Mouse (Mus musculus) forebrain, embryonic 11.5 days (tissue): ENCODE results near the gene Ghdc. TPM values are rescaled to one million over a fixed set of nuclear protein-coding genes. Genes with fewer than 3 reads are reported as not detected.

Experiments used
- ATAC-seq: fragments of 200-750 bp; cut with Nextera tagmentation; replicated peaks from 2 replicates; pipeline ENCODE4 v1.8.0; 2017; ENCODE audit warnings: moderate TSS enrichment; ENCODE audit not compliant: low FRiP score
- DNase-seq: peaks from one replicate; pipeline ENCODE4 v3.0.0-alpha.2; 2017; ENCODE audit warnings: low spot score
- H3K27ac ChIP-seq: fragments of 300-500 bp; sonication (generic); 2 replicates; pipeline ENCODE4 v1.5.1; 2014; ENCODE audit warnings: low read depth, low read length
- H3K27me3 ChIP-seq: fragments of 300-500 bp; sonication (generic); 2 replicates; pipeline ENCODE4 v1.6.1; 2014; ENCODE audit warnings: mild to moderate bottlenecking, low read length, mixed read lengths; ENCODE audit not compliant: control insufficient read depth, insufficient read depth
- H3K36me3 ChIP-seq: fragments of 300-500 bp; sonication (generic); 2 replicates; pipeline ENCODE4 v1.6.1; 2014; ENCODE audit warnings: mild to moderate bottlenecking, low read length, moderate library complexity, mixed read lengths; ENCODE audit not compliant: control insufficient read depth, insufficient read depth
- H3K4me1 ChIP-seq: fragments of 300-500 bp; sonication (generic); replicated peaks from 2 replicates; pipeline ENCODE4 v1.6.1; 2014; ENCODE audit warnings: low read length, mixed read lengths; ENCODE audit not compliant: control insufficient read depth, insufficient read depth
- H3K4me2 ChIP-seq: fragments of 300-500 bp; sonication (generic); 2 replicates; pipeline ENCODE4 v1.6.1; 2014; ENCODE audit warnings: low read depth, mild to moderate bottlenecking, low read length, moderate library complexity, mixed read lengths; ENCODE audit not compliant: severe bottlenecking
- H3K4me3 ChIP-seq: fragments of 300-500 bp; sonication (generic); 2 replicates; pipeline ENCODE4 v1.5.1; 2014; ENCODE audit warnings: low read depth, low read length
- H3K9ac ChIP-seq: fragments of 300-500 bp; sonication (generic); 2 replicates; pipeline ENCODE4 v1.6.1; 2014; ENCODE audit warnings: low read length
- H3K9me3 ChIP-seq: fragments of 300-500 bp; sonication (generic); 2 replicates; pipeline ENCODE4 v1.6.1; 2016; ENCODE audit warnings: low read length, mixed read lengths; ENCODE audit not compliant: control insufficient read depth
- WGBS: fragments of 180-500 bp; shearing (Covaris S2); extraction: QIAGEN DNeasy Blood & Tissue Kit; methylation state at CpG from one replicate; pipeline ENCODE4 v1.1.7; 2014; 5-methylcytosine and 5-hydroxymethylcytosine counted together
- polyA plus RNA-seq: library from polyadenylated mRNA; unstranded; fragments of >200 nt; fragmentation: Nextera tagmentation; extraction: Ambion mirVana; gene quantifications from 2 replicates; pipeline ENCODE4 v1.2.1, GENCODE M21; 2014

Gene Ghdc
- 2.1 and 2.9 TPM in 2 replicates for polyA plus RNA-seq

- Histone ChIP-seq H3K27ac (no peak within 1 kb of the TSS), H3K36me3 (no peaks in the 10 kb centered on the region), H3K4me2 (peak within 1 kb of the TSS; percentile 48), H3K9ac (peak within 1 kb of the TSS; percentile 37; the same call in 1 of the 2 replicates), H3K9me3 (no peaks in the 10 kb centered on the region), H3K4me3 (peak within 1 kb of the TSS; percentile 35), H3K27me3 (no peaks in the 10 kb centered on the region), H3K4me1 (no peaks in the 10 kb centered on the region)
- ATAC-seq = no peak
- peak; percentile 64 for DNase-seq
- WGBS = 28% methylated on average over 17 of the region's 17 CpGs
Observed at GRCm38 (mm10) chr11:100770646-100771408, at the start of gene Ghdc. TSS of gene Ghdc (minus strand) at chr11:100770957.

DNA sequence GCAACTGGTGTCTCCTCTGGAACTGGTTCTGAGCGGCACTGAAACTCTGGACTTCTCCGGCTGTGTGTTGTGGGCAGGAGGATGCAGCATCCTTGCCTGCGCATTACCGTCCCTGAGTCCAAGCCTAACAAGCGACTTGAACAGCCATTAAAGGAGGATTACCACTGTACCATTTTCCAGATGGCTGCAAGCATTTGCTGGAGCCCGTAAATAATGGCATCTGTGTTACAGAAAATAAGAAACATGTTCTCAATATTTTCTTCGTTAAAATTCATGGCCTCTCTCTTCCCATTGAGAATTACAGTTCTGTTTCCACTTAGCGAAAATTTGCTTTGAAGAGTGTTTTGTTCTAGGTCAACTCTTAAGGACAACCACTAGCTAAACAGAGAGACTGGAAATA is 49.3 kb upstream of the Ghdc start:
- 79% methylated on average over 8 of the region's 8 CpGs for WGBS
- DNase-seq (no peak), ATAC-seq (no peak)
- H3K4me1 ChIP-seq = no peaks in the 10 kb centered on the region
- H3K9ac ChIP-seq = no peak overlapping the region
- no peaks in the 10 kb centered on the region for H3K9me3 ChIP-seq
- H3K36me3 ChIP-seq = no peaks in the 10 kb centered on the region
- no peaks in the 10 kb centered on the region for H3K27me3 ChIP-seq
- no peak overlapping the region for H3K4me3 ChIP-seq
- no peak overlapping the region for H3K4me2 ChIP-seq
- no peak overlapping the region for H3K27ac ChIP-seq

GRCm38 (mm10) chr11:100819626-100820025 is 48.9 kb upstream of the Ghdc start:
- Histone ChIP-seq H3K36me3 (no peaks in the 10 kb centered on the region), H3K4me2 (no peak overlapping the region), H3K4me3 (no peak overlapping the region), H3K27me3 (no peaks in the 10 kb centered on the region), H3K4me1 (no peaks in the 10 kb centered on the region), H3K27ac (no peak overlapping the region), H3K9me3 (no peaks in the 10 kb centered on the region), H3K9ac (no peak overlapping the region)
- WGBS = 91% methylated on average over 16 of the region's 16 CpGs
- DNase-seq (peak; percentile 35), ATAC-seq (no peak)

- DNase-seq = peak; percentile 20
- ATAC-seq = no peak
- Histone ChIP-seq H3K4me3 (no peak overlapping the region), H3K27ac (no peak overlapping the region), H3K4me2 (no peak overlapping the region), H3K36me3 (no peaks in the 10 kb centered on the region), H3K9me3 (no peaks in the 10 kb centered on the region), H3K9ac (no peak overlapping the region), H3K27me3 (no peaks in the 10 kb centered on the region), H3K4me1 (no peaks in the 10 kb centered on the region)
- WGBS = 87% methylated on average over 8 of the region's 8 CpGs
Observed at GRCm38 (mm10) chr11:100819048-100819447, 48.3 kb upstream of the Ghdc start.

GRCm38 (mm10) chr11:100818359-100819012 is 47.7 kb upstream of the Ghdc start:
- no peak overlapping the region for H3K9ac ChIP-seq
- H3K27me3 ChIP-seq = no peaks in the 10 kb centered on the region
- H3K4me2 ChIP-seq = no peak overlapping the region
- ATAC-seq = no peak
- no peak overlapping the region for H3K27ac ChIP-seq
- no peak overlapping the region for H3K4me3 ChIP-seq
- WGBS = 91% methylated on average over 15 of the region's 15 CpGs
- no peaks in the 10 kb centered on the region for H3K36me3 ChIP-seq
- peak; percentile 42 for DNase-seq
- H3K9me3 ChIP-seq = no peaks in the 10 kb centered on the region
- no peaks in the 10 kb centered on the region for H3K4me1 ChIP-seq

GRCm38 (mm10) chr11:100817311-100817710 is 46.6 kb upstream of the Ghdc start:
- Histone ChIP-seq H3K4me1 (no peaks in the 10 kb centered on the region), H3K9ac (no peak overlapping the region), H3K4me2 (no peak overlapping the region), H3K27me3 (no peaks in the 10 kb centered on the region), H3K27ac (no peak overlapping the region), H3K9me3 (no peaks in the 10 kb centered on the region; the same call in 1 of the 2 replicates), H3K36me3 (no peaks in the 10 kb centered on the region), H3K4me3 (no peak overlapping the region)
- ATAC-seq (no peak), DNase-seq (peak; percentile 36)
- 86% methylated on average over 9 of the region's 9 CpGs for WGBS

DNA sequence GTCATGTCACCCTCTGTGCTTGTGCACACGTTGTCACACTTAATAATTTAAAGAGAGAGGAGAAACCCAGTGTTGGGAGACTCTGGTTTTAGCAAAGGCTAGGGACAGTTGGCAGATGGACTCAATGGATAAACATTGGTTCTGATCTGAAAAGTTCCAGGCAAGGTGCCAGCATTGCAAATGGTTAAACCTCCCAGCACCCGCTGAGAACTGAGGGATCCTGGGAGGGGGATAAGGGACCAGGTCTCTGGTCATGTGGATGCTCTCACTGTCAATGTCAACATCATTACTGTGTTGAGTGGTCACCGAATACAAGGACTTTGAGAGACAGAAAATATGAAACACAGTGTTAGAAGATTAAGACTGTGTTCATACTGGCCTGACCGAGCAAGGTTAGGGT is 46.0 kb upstream of the Ghdc start:
- no peaks in the 10 kb centered on the region; the same call in 1 of the 2 replicates for H3K9me3 ChIP-seq
- no peak overlapping the region for H3K4me3 ChIP-seq
- no peaks in the 10 kb centered on the region for H3K4me1 ChIP-seq
- WGBS = 79% methylated on average over 4 of the region's 4 CpGs
- H3K27me3 ChIP-seq = no peaks in the 10 kb centered on the region
- H3K9ac ChIP-seq = no peak overlapping the region
- no peak for DNase-seq
- no peaks in the 10 kb centered on the region for H3K36me3 ChIP-seq
- H3K4me2 ChIP-seq = no peak overlapping the region
- no peak overlapping the region for H3K27ac ChIP-seq
- ATAC-seq = no peak

GRCm38 (mm10) chr11:100816342-100816741 is 45.6 kb upstream of the Ghdc start:
- Histone ChIP-seq H3K4me1 (no peaks in the 10 kb centered on the region), H3K4me2 (no peak overlapping the region), H3K36me3 (no peaks in the 10 kb centered on the region), H3K4me3 (no peak overlapping the region), H3K27me3 (no peaks in the 10 kb centered on the region), H3K9ac (no peak overlapping the region), H3K27ac (no peak overlapping the region), H3K9me3 (no peaks in the 10 kb centered on the region; the same call in 1 of the 2 replicates)
- peak; percentile 19 for DNase-seq
- WGBS = 90% methylated on average over 3 of the region's 3 CpGs
- ATAC-seq = no peak
